Mouse (Mus musculus): Measurements from ENCODE around the gene Ablim1. TPM values are rescaled to one million over a fixed set of nuclear protein-coding genes. Genes with fewer than 3 reads are reported as not detected.
A peak's percentile ranks its signal among the peaks of the same experiment; 100 is the strongest.

Ablim1 gene
- total and polyA plus RNA-seq, 3 experiments = 101 to 454 (median 418) TPM

DNA sequence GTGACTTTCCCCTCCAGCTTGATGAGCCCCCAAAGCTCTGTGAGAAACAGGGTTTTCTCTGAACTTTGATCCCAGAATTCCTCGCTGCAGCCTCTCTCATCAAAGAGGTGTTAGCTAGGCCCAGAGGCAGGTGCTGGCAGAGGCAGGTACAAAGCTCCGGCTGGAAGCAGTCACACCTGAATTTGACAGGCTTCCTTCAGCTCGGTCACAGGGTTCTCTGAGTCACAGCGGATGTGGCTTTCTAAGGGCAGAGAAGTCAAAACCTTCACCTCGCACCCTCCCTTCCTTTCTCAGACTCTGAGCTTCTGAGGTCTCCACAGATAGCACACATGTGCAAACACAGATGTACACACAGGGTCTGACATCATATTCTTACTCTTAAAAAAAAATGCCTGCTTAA lies 182.4 kb downstream of the Ablim1 start:
- 74% methylated on average over 5 of the region's 5 CpGs for WGBS
- H3K36me3 ChIP-seq (ENCODE audit: control insufficient read depth, insufficient read depth, low read length) = peaks cover 12% of the 10 kb centered on the region
- intact Hi-C loops (cut with DNase I) = loop anchor here (1.0 to 5.0 kb wide), 2 partner anchors 35 to 66 kb away; no protein-coding TSS in a partner anchor
- no peak overlapping the region for H3K4me3 ChIP-seq
- 0 out of 2 replicates have a peak, but pooled peaks cover 1% of the 10 kb centered on the region for H3K79me2 ChIP-seq (replicated peaks; ENCODE audit: control insufficient read depth, insufficient read depth, low read length)
- peak in 1 of 2 experiments; percentile 48 for DNase-seq
- TF ChIP-seq POLR2A (IDR thresholded peaks at IDR 0.05; ENCODE audit: insufficient read depth, low read depth, low read length) (no peak), EP300 (IDR thresholded peaks at IDR 0.05; ENCODE audit: insufficient read depth, low read depth, low read length) (no peak), CTCF (IDR thresholded peaks at IDR 0.05) (no peak)
- H3K9ac ChIP-seq (ENCODE audit: low read depth, low read length) = no peak overlapping the region
- peak overlapping the region; percentile 65 for H3K27ac ChIP-seq
- peaks cover 8% of the 10 kb centered on the region for H3K4me1 ChIP-seq (ENCODE audit: control insufficient read depth, insufficient read depth, low read length)
- no peaks in the 10 kb centered on the region for H3K27me3 ChIP-seq (ENCODE audit: control insufficient read depth, insufficient read depth, low read length)

DNA sequence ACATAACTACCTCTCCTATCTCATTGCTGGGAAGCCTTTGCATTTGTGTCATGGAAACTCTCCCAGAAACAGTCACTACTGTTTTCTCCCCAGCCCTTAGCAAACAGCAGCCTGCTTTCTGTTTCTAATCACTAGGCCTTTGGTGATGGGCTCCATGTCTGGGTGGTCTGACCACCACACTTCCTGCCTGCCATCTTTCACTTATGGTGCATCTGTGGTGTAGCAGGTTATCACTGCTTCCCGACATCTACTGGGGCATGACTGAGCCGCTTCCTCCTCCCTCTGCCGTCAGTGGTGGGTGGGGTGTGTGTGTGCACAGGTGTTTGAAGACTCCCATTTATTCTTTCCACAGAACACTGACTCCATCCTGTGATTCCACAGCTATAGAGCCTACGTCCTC lies 183.4 kb downstream of the Ablim1 start:
- Histone ChIP-seq H3K9ac (ENCODE audit: low read depth, low read length) (no peak overlapping the region), H3K36me3 (ENCODE audit: control insufficient read depth, insufficient read depth, low read length) (peaks cover 12% of the 10 kb centered on the region), H3K27me3 (ENCODE audit: control insufficient read depth, insufficient read depth, low read length) (no peaks in the 10 kb centered on the region), H3K79me2 (replicated peaks; ENCODE audit: control insufficient read depth, insufficient read depth, low read length) (no peaks in the 10 kb centered on the region), H3K27ac (no peak overlapping the region; the same call in none of the 2 replicates), H3K4me1 (ENCODE audit: control insufficient read depth, insufficient read depth, low read length) (peaks cover 8% of the 10 kb centered on the region), H3K4me3 (no peak overlapping the region)
- WGBS = 58% methylated on average over 4 of the region's 4 CpGs
- DNase-seq = no peak
- TF ChIP-seq EP300 (IDR thresholded peaks at IDR 0.05; ENCODE audit: insufficient read depth, low read depth, low read length) (0 out of 2 replicates have a peak, but pooled peaks have one; percentile 20), POLR2A (IDR thresholded peaks at IDR 0.05; ENCODE audit: insufficient read depth, low read depth, low read length) (no peak), CTCF (IDR thresholded peaks at IDR 0.05) (no peak)
- intact Hi-C loops (cut with DNase I) = loop anchor here (5.0 kb wide), 1 partner anchor 34 kb away; no protein-coding TSS in a partner anchor

DNA sequence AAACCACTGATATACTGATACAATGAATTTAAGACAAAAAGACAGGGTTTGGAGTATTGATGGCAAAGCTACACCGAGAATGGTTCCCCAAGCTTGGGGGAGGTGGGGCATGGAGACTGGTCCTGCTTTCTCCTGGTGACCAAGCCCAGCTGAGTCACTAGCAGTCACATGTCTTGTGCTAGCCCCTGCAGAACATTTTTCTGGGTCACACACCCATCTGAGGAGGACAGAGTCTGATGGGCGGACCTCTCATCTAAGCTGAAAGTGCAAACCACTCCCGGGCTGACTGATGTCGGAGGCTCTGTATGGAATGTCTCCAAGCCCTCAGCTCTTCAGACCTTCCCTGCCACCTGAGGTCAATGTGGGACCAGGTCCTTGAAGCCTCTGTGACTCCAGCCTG lies 184.1 kb downstream of the Ablim1 start:
- peaks cover 7% of the 10 kb centered on the region for H3K4me1 ChIP-seq (ENCODE audit: control insufficient read depth, insufficient read depth, low read length)
- H3K4me3 ChIP-seq = no peak overlapping the region
- H3K27ac ChIP-seq = peak overlapping the region; percentile 47
- no peak for TF ChIP-seq CTCF (IDR thresholded peaks at IDR 0.05)
- no peak for TF ChIP-seq EP300 (IDR thresholded peaks at IDR 0.05; ENCODE audit: insufficient read depth, low read depth, low read length)
- TF ChIP-seq POLR2A (IDR thresholded peaks at IDR 0.05; ENCODE audit: insufficient read depth, low read depth, low read length) = no peak
- DNase-seq = peak in 1 of 2 experiments; percentile 61
- H3K36me3 ChIP-seq (ENCODE audit: control insufficient read depth, insufficient read depth, low read length) = peaks cover 12% of the 10 kb centered on the region
- intact Hi-C loops (cut with DNase I) = loop anchor here (5.0 kb wide), 1 partner anchor 33 kb away; no protein-coding TSS in a partner anchor
- WGBS = 56% methylated on average over 4 of the region's 4 CpGs
- no peak overlapping the region for H3K9ac ChIP-seq (ENCODE audit: low read depth, low read length)
- H3K27me3 ChIP-seq (ENCODE audit: control insufficient read depth, insufficient read depth, low read length) = no peaks in the 10 kb centered on the region
- H3K79me2 ChIP-seq (replicated peaks; ENCODE audit: control insufficient read depth, insufficient read depth, low read length) = no peaks in the 10 kb centered on the region

DNA sequence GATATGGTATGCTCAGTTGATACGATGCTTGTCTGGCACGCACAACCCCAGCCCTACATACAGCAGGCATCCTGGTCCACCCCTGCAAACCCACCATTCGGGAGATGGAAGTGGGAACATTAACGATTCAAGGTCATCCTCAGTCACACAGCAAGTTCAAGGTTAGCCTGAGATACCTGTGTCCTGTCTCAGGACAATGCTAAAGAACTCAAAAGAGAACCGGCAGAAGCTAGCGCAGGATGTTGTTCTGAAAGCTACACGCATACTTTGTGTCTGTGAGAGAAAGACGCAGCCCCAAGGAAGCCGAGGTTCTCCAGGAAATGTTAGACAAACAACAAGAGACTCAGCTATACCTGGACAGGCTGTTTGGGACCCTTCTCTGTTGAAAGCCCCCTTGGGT lies 185.0 kb downstream of the Ablim1 start:
- H3K4me1 ChIP-seq (ENCODE audit: control insufficient read depth, insufficient read depth, low read length) = peaks cover 8% of the 10 kb centered on the region
- no peak overlapping the region for H3K9ac ChIP-seq (ENCODE audit: low read depth, low read length)
- intact Hi-C loops (cut with DNase I) = loop anchor here (5.0 kb wide), 1 partner anchor 32 kb away; no protein-coding TSS in a partner anchor
- H3K79me2 ChIP-seq (replicated peaks; ENCODE audit: control insufficient read depth, insufficient read depth, low read length) = no peaks in the 10 kb centered on the region
- no peak for DNase-seq
- H3K27me3 ChIP-seq (ENCODE audit: control insufficient read depth, insufficient read depth, low read length) = no peaks in the 10 kb centered on the region
- WGBS = 74% methylated on average over 9 of the region's 9 CpGs
- no peak overlapping the region for H3K4me3 ChIP-seq
- no peak for TF ChIP-seq EP300 (IDR thresholded peaks at IDR 0.05; ENCODE audit: insufficient read depth, low read depth, low read length)
- no peak for TF ChIP-seq POLR2A (IDR thresholded peaks at IDR 0.05; ENCODE audit: insufficient read depth, low read depth, low read length)
- TF ChIP-seq CTCF (IDR thresholded peaks at IDR 0.05) = no peak
- no peak overlapping the region for H3K27ac ChIP-seq
- H3K36me3 ChIP-seq (ENCODE audit: control insufficient read depth, insufficient read depth, low read length) = peaks cover 17% of the 10 kb centered on the region

DNA sequence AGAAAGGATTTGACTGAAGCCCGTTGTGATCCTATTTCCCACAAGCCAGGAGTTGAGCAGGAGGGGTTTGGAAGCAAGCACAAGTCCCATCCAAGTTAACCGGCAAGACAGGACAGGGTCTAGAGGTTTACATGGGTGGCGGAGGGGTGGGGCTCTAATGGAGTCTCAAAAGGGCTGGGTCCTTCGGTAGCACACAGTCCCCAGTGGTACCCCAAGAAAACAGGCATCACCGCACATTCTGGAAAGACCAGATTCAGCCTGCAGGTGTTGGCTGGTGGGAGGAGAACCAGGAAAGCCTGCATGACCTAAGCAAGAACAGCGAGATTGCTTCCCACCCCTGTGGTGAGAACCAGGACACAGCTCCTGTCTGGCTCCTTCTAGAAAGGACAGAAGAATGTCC lies 186.7 kb downstream of the Ablim1 start:
- WGBS = 80% methylated on average over 6 of the region's 6 CpGs
- no peak overlapping the region for H3K27ac ChIP-seq
- no peaks in the 10 kb centered on the region for H3K27me3 ChIP-seq (ENCODE audit: control insufficient read depth, insufficient read depth, low read length)
- H3K4me1 ChIP-seq (ENCODE audit: control insufficient read depth, insufficient read depth, low read length) = peaks cover 18% of the 10 kb centered on the region
- H3K4me3 ChIP-seq = no peak overlapping the region
- no peaks in the 10 kb centered on the region; the same call in 1 of the 2 replicates for H3K79me2 ChIP-seq (replicated peaks; ENCODE audit: control insufficient read depth, insufficient read depth, low read length)
- DNase-seq = no peak
- H3K9ac ChIP-seq (ENCODE audit: low read depth, low read length) = no peak overlapping the region
- TF ChIP-seq EP300 (IDR thresholded peaks at IDR 0.05; ENCODE audit: insufficient read depth, low read depth, low read length) (no peak), POLR2A (IDR thresholded peaks at IDR 0.05; ENCODE audit: insufficient read depth, low read depth, low read length) (no peak), CTCF (IDR thresholded peaks at IDR 0.05) (no peak)
- H3K36me3 ChIP-seq (ENCODE audit: control insufficient read depth, insufficient read depth, low read length) = peaks cover 20% of the 10 kb centered on the region
- intact Hi-C loops (cut with DNase I) = no loop called here

DNA sequence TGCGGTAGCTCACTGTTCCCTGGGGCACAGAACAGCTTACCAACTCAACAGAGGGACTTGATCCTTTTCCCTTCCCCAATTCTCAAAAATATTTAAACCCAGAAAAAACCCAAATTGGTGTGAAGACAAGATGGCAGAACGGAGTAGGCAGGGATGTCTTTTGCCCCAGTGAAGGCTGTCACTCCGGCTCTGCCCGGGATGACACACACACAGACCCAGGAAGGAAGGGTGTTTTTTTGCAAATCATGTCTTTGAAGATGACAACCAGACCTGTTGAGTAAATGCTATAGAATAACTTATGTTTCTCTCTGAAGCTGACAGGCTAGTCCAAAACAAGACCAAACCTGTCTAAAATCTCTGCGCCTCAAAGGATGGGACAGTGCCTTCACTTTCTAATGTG lies 187.2 kb downstream of the Ablim1 start:
- TF ChIP-seq POLR2A (IDR thresholded peaks at IDR 0.05; ENCODE audit: insufficient read depth, low read depth, low read length) (no peak), EP300 (IDR thresholded peaks at IDR 0.05; ENCODE audit: insufficient read depth, low read depth, low read length) (no peak), CTCF (IDR thresholded peaks at IDR 0.05) (no peak)
- Histone ChIP-seq H3K27ac (no peak overlapping the region; the same call in 1 of the 2 replicates), H3K4me1 (ENCODE audit: control insufficient read depth, insufficient read depth, low read length) (peaks cover 18% of the 10 kb centered on the region), H3K9ac (ENCODE audit: low read depth, low read length) (no peak overlapping the region), H3K79me2 (replicated peaks; ENCODE audit: control insufficient read depth, insufficient read depth, low read length) (no peaks in the 10 kb centered on the region; the same call in 1 of the 2 replicates), H3K4me3 (no peak overlapping the region), H3K27me3 (ENCODE audit: control insufficient read depth, insufficient read depth, low read length) (no peaks in the 10 kb centered on the region), H3K36me3 (ENCODE audit: control insufficient read depth, insufficient read depth, low read length) (peaks cover 25% of the 10 kb centered on the region)
- 90% methylated on average over 5 of the region's 5 CpGs for WGBS
- intact Hi-C loops (cut with DNase I) = no loop called here
- DNase-seq = no peak

All from heart, adult 2 months (tissue).